Mouse (Mus musculus) lung, postnatal 0 days (tissue): ENCODE data around the gene Pm20d1.

ENCODE experiments used
- CTCF ChIP-seq: IDR thresholded peaks from 2 replicates; pipeline ENCODE4 v1.5.1; 2016; ENCODE audit warnings: antibody characterized with exemption, mild to moderate bottlenecking
- EP300 ChIP-seq: IDR thresholded peaks from 2 replicates; pipeline ENCODE4 v1.6.1; 2016; ENCODE audit warnings: antibody characterized with exemption, mild to moderate bottlenecking, control low read depth

- TF ChIP-seq CTCF (no peak), EP300 (no peak)
Measured at GRCm38 (mm10) chr1:131760428-131760820, 36.8 kb upstream of the Pm20d1 start.
